Mouse (Mus musculus) limb, embryonic 13.5 days (tissue): ENCODE results near the gene 2810021J22Rik. TPM values are rescaled to one million over a fixed set of nuclear protein-coding genes. Genes with fewer than 3 reads are reported as not detected.
A peak's percentile ranks its signal among the peaks of the same experiment; 100 is the strongest.

Experiments
- ATAC-seq: fragments of 200-750 bp; cut with Nextera tagmentation; 2 replicates; pipeline ENCODE4 v1.8.0; 2017; ENCODE audit warnings: low read depth, moderate number of reproducible peaks, moderate TSS enrichment; ENCODE audit not compliant: low FRiP score
- H3K27ac ChIP-seq: fragments of 300-500 bp; sonication (generic); 2 replicates; pipeline ENCODE4 v1.5.1; 2015; ENCODE audit warnings: inconsistent platforms, mild to moderate bottlenecking, moderate library complexity
- H3K27me3 ChIP-seq: fragments of 300-500 bp; sonication (generic); 2 replicates; pipeline ENCODE4 v1.6.1; 2015; ENCODE audit warnings: mild to moderate bottlenecking, inconsistent platforms
- H3K36me3 ChIP-seq: fragments of 300-500 bp; sonication (generic); 2 replicates; pipeline ENCODE4 v1.6.1; 2015; ENCODE audit warnings: inconsistent platforms, mild to moderate bottlenecking, moderate library complexity
- H3K4me1 ChIP-seq: fragments of 300-500 bp; sonication (generic); 2 replicates; pipeline ENCODE4 v1.6.1; 2015; ENCODE audit warnings: inconsistent platforms
- H3K4me2 ChIP-seq: fragments of 300-500 bp; sonication (generic); replicated peaks from 2 replicates; pipeline ENCODE4 v1.6.1; 2015; ENCODE audit warnings: inconsistent platforms, mild to moderate bottlenecking, moderate library complexity
- H3K4me3 ChIP-seq: fragments of 300-500 bp; sonication (generic); 2 replicates; pipeline ENCODE4 v1.5.1; 2015; ENCODE audit warnings: moderate library complexity, mild to moderate bottlenecking, inconsistent platforms
- H3K9ac ChIP-seq: fragments of 300-500 bp; sonication (generic); 2 replicates; pipeline ENCODE4 v1.6.1; 2015; ENCODE audit warnings: mild to moderate bottlenecking, inconsistent platforms
- H3K9me3 ChIP-seq: fragments of 300-500 bp; sonication (generic); 2 replicates; pipeline ENCODE4 v1.6.1; 2016; ENCODE audit warnings: inconsistent platforms
- WGBS: fragments of 180-500 bp; shearing (Covaris S2); methylation state at CpG from one replicate; pipeline ENCODE4 v1.1.7; 2015; 5-methylcytosine and 5-hydroxymethylcytosine counted together
- polyA plus RNA-seq: library from polyadenylated mRNA; unstranded; fragments of >200 nt; fragmentation: Nextera tagmentation; extraction: Ambion mirVana; gene quantifications from 2 replicates; pipeline ENCODE4 v1.2.1, GENCODE M21; 2015

Gene 2810021J22Rik
- polyA plus RNA-seq, 1 experiment from 2014 or later = 8.0 TPM

DNA sequence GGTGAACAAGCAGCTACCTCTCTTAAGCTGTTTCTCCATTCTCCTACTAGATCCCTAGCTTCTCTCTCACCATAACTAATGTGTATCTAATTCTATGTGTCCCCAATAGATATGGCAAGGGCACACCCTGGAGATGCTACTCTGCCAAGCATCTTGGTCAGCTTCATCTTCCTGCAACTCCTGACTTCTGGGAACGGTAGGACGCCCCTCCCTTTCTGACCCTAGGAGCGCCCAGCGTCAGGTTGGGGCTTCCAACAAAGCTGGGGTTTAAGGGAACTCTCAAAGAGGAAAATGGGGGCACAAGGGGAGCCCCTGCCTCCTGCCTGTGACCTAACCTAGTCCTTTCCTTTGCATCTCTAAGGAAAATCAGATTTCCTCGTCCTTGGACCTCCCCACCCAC lies 51.7 kb downstream of the 2810021J22Rik start:
- ATAC-seq = no peak
- H3K9ac ChIP-seq = no peak overlapping the region
- WGBS = 81% methylated on average over 5 of the region's 5 CpGs
- H3K27me3 ChIP-seq = peaks cover 3% of the 10 kb centered on the region; the same call in 1 of the 2 replicates
- no peaks in the 10 kb centered on the region for H3K9me3 ChIP-seq
- H3K4me3 ChIP-seq = no peak overlapping the region
- no peak overlapping the region for H3K4me2 ChIP-seq
- H3K36me3 ChIP-seq = no peaks in the 10 kb centered on the region
- no peak overlapping the region for H3K27ac ChIP-seq
- peaks cover 6% of the 10 kb centered on the region for H3K4me1 ChIP-seq

DNA sequence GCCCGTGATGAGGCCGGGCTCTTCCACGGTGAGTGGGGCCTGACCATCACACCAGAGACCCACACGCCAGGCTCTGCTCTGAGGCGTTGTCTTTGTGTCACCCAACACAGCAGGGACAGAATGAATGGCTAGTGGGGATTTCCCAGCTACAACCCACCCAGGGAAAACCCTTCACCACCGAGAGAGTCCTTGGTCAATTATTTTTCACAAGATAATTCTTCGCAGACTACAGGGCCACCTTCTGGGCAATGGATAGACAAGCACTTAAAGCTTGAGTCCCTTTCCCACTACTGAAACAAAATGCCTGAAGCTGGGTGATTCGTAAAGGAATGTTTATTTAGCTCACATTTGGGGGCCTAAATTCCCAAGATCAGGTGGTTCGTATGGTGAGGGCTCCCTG lies 55.4 kb downstream of the 2810021J22Rik start:
- Histone ChIP-seq H3K4me3 (no peak overlapping the region), H3K9ac (no peak overlapping the region), H3K4me1 (no peaks in the 10 kb centered on the region), H3K36me3 (no peaks in the 10 kb centered on the region), H3K27ac (no peak overlapping the region), H3K27me3 (peaks cover 3% of the 10 kb centered on the region; the same call in 1 of the 2 replicates), H3K4me2 (no peak overlapping the region), H3K9me3 (no peaks in the 10 kb centered on the region)
- no peak for ATAC-seq
- WGBS = 84% methylated on average over 9 of the region's 9 CpGs

DNA sequence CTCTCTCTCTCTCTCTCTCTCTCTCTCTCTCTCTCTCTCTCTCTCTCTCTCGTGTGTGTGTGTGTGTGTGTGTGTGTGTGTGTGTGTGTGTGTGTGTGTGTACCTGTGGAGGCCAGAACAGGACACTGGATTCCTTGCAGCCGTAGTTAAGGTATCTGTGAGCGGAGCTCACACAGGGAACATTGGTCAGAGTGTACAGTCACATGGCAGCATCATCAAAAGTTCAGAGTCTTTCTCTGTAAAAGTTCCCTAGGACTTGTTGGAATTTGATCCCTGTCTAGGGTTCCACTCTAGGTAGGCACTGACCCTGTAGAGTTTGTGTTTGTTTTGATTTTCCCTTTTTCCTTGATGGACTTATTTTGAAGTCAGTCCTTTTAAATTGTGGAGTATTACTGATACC lies 59.6 kb downstream of the 2810021J22Rik start:
- Histone ChIP-seq H3K4me2 (no peak overlapping the region), H3K9me3 (no peaks in the 10 kb centered on the region), H3K36me3 (peaks cover 9% of the 10 kb centered on the region), H3K4me1 (no peaks in the 10 kb centered on the region), H3K27ac (no peak overlapping the region), H3K4me3 (no peak overlapping the region), H3K9ac (no peak overlapping the region), H3K27me3 (no peaks in the 10 kb centered on the region)
- no peak for ATAC-seq
- WGBS = 73% methylated on average over 2 of the region's 3 CpGs

DNA sequence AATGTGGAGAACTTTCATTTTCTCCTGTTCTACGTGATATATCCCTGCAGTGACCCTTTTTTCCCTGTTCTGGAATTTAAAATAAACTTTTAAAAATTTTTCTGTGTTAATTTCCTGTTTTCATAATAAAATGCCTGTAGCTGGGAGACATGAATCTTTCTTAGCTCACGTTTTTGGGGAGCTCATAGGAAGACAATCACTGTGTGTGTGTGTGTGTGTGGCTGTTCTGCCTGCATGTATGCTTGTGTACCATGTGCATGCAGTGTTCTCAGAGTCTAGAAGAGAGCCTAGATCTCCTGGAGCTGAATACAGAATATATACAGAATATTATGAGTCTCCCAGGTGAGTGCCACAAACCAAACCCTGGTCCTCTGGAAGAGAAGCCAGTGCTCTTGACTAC lies 60.0 kb downstream of the 2810021J22Rik start:
- H3K4me1 ChIP-seq = no peaks in the 10 kb centered on the region
- no peak overlapping the region for H3K27ac ChIP-seq
- H3K36me3 ChIP-seq = peaks cover 13% of the 10 kb centered on the region
- H3K27me3 ChIP-seq = no peaks in the 10 kb centered on the region
- H3K4me3 ChIP-seq = no peak overlapping the region
- no peak for ATAC-seq
- H3K9ac ChIP-seq = no peak overlapping the region
- no peaks in the 10 kb centered on the region for H3K9me3 ChIP-seq
- 77% methylated on average over 2 of the region's 2 CpGs for WGBS
- H3K4me2 ChIP-seq = no peak overlapping the region

GRCm38 (mm10) chr11:58927790-58928651 lies 61.0 kb downstream of the 2810021J22Rik start:
- Histone ChIP-seq H3K27me3 (no peaks in the 10 kb centered on the region), H3K36me3 (peaks cover 23% of the 10 kb centered on the region), H3K4me1 (no peaks in the 10 kb centered on the region), H3K4me3 (no peak overlapping the region), H3K27ac (no peak overlapping the region), H3K9me3 (no peaks in the 10 kb centered on the region), H3K4me2 (peak overlapping the region; percentile 32), H3K9ac (no peak overlapping the region; the same call in 1 of the 2 replicates)
- WGBS = 34% methylated on average over 20 of the region's 20 CpGs
- 0 out of 2 replicates have a peak, but pooled peaks have one; percentile 72 for ATAC-seq

GRCm38 (mm10) chr11:58929055-58929454 lies 62.0 kb downstream of the 2810021J22Rik start:
- peaks cover 33% of the 10 kb centered on the region for H3K36me3 ChIP-seq
- no peak overlapping the region for H3K9ac ChIP-seq
- no peaks in the 10 kb centered on the region for H3K9me3 ChIP-seq
- whole genome bisulfite sequencing = 76% methylated on average over 4 of the region's 4 CpGs
- no peak overlapping the region for H3K27ac ChIP-seq
- no peak overlapping the region for H3K4me3 ChIP-seq
- H3K27me3 ChIP-seq = no peaks in the 10 kb centered on the region
- H3K4me2 ChIP-seq = no peak overlapping the region
- no peak for ATAC-seq
- H3K4me1 ChIP-seq = no peaks in the 10 kb centered on the region

- Histone ChIP-seq H3K9ac (no peak overlapping the region), H3K9me3 (no peaks in the 10 kb centered on the region), H3K36me3 (peaks cover 39% of the 10 kb centered on the region), H3K27me3 (no peaks in the 10 kb centered on the region), H3K4me2 (no peak overlapping the region), H3K27ac (no peak overlapping the region), H3K4me3 (no peak overlapping the region), H3K4me1 (no peaks in the 10 kb centered on the region)
- 48% methylated on average over 3 of the region's 3 CpGs for WGBS
- ATAC-seq = no peak
Observed at GRCm38 (mm10) chr11:58929641-58930040, 62.6 kb downstream of the 2810021J22Rik start.

DNA sequence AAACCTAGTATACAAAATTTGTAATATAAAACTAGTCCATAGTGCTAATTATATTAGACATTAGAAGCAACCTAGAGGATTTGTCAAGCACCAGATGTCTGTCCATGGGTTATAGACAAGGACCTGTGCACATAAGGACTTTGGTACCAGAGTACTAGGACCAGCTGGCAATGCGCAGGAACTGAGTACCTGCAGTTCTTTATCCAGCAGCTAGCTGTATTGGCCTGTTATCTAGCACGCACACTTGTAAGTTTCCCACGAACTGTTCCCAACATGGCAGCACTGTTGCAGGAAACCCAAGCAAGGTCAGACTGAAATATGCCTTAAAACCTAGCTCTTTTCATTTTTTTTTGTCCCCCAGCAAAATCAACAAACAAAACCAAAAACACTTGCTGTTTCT lies 63.2 kb downstream of the 2810021J22Rik start:
- ATAC-seq = no peak
- Histone ChIP-seq H3K4me1 (no peaks in the 10 kb centered on the region), H3K9me3 (no peaks in the 10 kb centered on the region), H3K27ac (no peak overlapping the region), H3K4me3 (no peak overlapping the region), H3K36me3 (peaks cover 44% of the 10 kb centered on the region), H3K27me3 (no peaks in the 10 kb centered on the region), H3K4me2 (no peak overlapping the region), H3K9ac (no peak overlapping the region)
- WGBS = 98% methylated on average over 3 of the region's 3 CpGs

- H3K4me3 ChIP-seq = no peak overlapping the region
- 66% methylated on average over 4 of the region's 4 CpGs for WGBS
- H3K4me1 ChIP-seq = peaks cover 1% of the 10 kb centered on the region; the same call in 1 of the 2 replicates
- no peak overlapping the region for H3K4me2 ChIP-seq
- H3K27ac ChIP-seq = no peak overlapping the region
- peak overlapping the region; percentile 4; the same call in 1 of the 2 replicates for H3K9ac ChIP-seq
- no peaks in the 10 kb centered on the region for H3K9me3 ChIP-seq
- ATAC-seq = no peak
- no peaks in the 10 kb centered on the region for H3K27me3 ChIP-seq
- H3K36me3 ChIP-seq = peaks cover 55% of the 10 kb centered on the region
Observed at GRCm38 (mm10) chr11:58931576-58931975, 64.6 kb downstream of the 2810021J22Rik start.

Other genes starting within 250 kb of the 2810021J22Rik start
- gene Olfr323, start 236.7 kb upstream of the 2810021J22Rik start, polyA plus RNA-seq = not detected in 2 replicates
- gene Trim58, start 226.8 kb upstream of the 2810021J22Rik start, polyA plus RNA-seq = 0.09 and 0.11 TPM in 2 replicates
- not detected in 2 replicates for gene Olfr322, start 208.4 kb upstream of the 2810021J22Rik start, polyA plus RNA-seq
- not detected in 2 replicates for gene Olfr320, start 186.1 kb upstream of the 2810021J22Rik start, polyA plus RNA-seq
- gene Olfr319, start 168.1 kb upstream of the 2810021J22Rik start, polyA plus RNA-seq = not detected in 2 replicates
- gene Olfr318, start 143.2 kb upstream of the 2810021J22Rik start, polyA plus RNA-seq = not detected in 2 replicates
- not detected in 2 replicates for gene Olfr317, start 128.0 kb upstream of the 2810021J22Rik start, polyA plus RNA-seq
- gene Olfr316, start 114.5 kb upstream of the 2810021J22Rik start, polyA plus RNA-seq = not detected in 2 replicates
- not detected in 2 replicates for gene Olfr315, start 94.0 kb upstream of the 2810021J22Rik start, polyA plus RNA-seq
- gene Olfr314, start 84.3 kb upstream of the 2810021J22Rik start, polyA plus RNA-seq = not detected in 2 replicates
- not detected in 2 replicates for gene Fam183b, start 65.3 kb upstream of the 2810021J22Rik start, polyA plus RNA-seq
- not detected in 2 replicates for gene Olfr313, start 52.2 kb upstream of the 2810021J22Rik start, polyA plus RNA-seq
- not detected in 2 replicates for gene Olfr312, start 38.0 kb upstream of the 2810021J22Rik start, polyA plus RNA-seq
- not detected in 2 replicates for gene Olfr311, start 28.0 kb upstream of the 2810021J22Rik start, polyA plus RNA-seq
- 12.8 and 12.9 TPM in 2 replicates for gene Gm12258, start 20.1 kb upstream of the 2810021J22Rik start, polyA plus RNA-seq
- gene Zfp39, start 37.0 kb downstream of the 2810021J22Rik start, polyA plus RNA-seq = 6.2 and 7.1 TPM in 2 replicates
- gene Btnl10, start 50.7 kb downstream of the 2810021J22Rik start, polyA plus RNA-seq = 0.11 TPM in 1 of 2 replicates, not detected in the other
- gene Rnf187, start 71.7 kb downstream of the 2810021J22Rik start, polyA plus RNA-seq = 245 and 261 TPM in 2 replicates
- 35.8 and 40.7 TPM in 2 replicates for gene Hist3h2ba, start 81.7 kb downstream of the 2810021J22Rik start, polyA plus RNA-seq
- gene Hist3h2a, start 87.5 kb downstream of the 2810021J22Rik start, polyA plus RNA-seq = 29.6 and 29.9 TPM in 2 replicates
- gene Trim17, start 87.5 kb downstream of the 2810021J22Rik start, polyA plus RNA-seq = 0.87 and 1.7 TPM in 2 replicates
- 23.8 and 24.0 TPM in 2 replicates for gene Trim11, start 110.9 kb downstream of the 2810021J22Rik start, polyA plus RNA-seq